Mouse (Mus musculus) kidney, adult 2 months (tissue): Measurements from ENCODE around the gene Col4a4. TPM values are rescaled to one million over a fixed set of nuclear protein-coding genes. Genes with fewer than 3 reads are reported as not detected.

Experiments
- DNase-seq: peaks from one replicate; pipeline ENCODE4 v3.0.0; 2021
- H3K27ac ChIP-seq: fragments of 200-500 bp; 2 replicates; pipeline ENCODE4 v1.5.1; 2012; ENCODE audit warnings: low read depth, low read length, control low read depth, inconsistent platforms; ENCODE audit not compliant: insufficient read depth
- H3K27me3 ChIP-seq: fragments of 200-500 bp; replicated peaks from 2 replicates; pipeline ENCODE4 v1.6.1; 2012; ENCODE audit warnings: mild to moderate bottlenecking, moderate library complexity, low read length, inconsistent platforms; ENCODE audit not compliant: control insufficient read depth, insufficient read depth
- H3K36me3 ChIP-seq: fragments of 200-500 bp; 2 replicates; pipeline ENCODE4 v1.6.1; 2012; ENCODE audit warnings: mild to moderate bottlenecking, moderate library complexity, low read length, inconsistent platforms; ENCODE audit not compliant: control insufficient read depth, insufficient read depth
- H3K4me1 ChIP-seq: fragments of 200-500 bp; 2 replicates; pipeline ENCODE4 v1.6.1; 2011; ENCODE audit warnings: low read length; ENCODE audit not compliant: control insufficient read depth, insufficient read depth
- H3K4me3 ChIP-seq: fragments of 200-500 bp; 2 replicates; pipeline ENCODE4 v1.5.1; 2011; ENCODE audit warnings: mild to moderate bottlenecking, low read depth, low read length, control low read depth; ENCODE audit not compliant: insufficient read depth
- CTCF ChIP-seq: fragments of 200-500 bp; conservative IDR thresholded peaks from 2 replicates; pipeline ENCODE4 v1.5.1; 2011; ENCODE audit warnings: low read depth, mild to moderate bottlenecking, control low read depth, low read length, moderate library complexity, mixed read lengths; ENCODE audit not compliant: insufficient read depth, insufficient read length
- POLR2A ChIP-seq: fragments of 200-500 bp; IDR thresholded peaks from one replicate; pipeline ENCODE4 v1.6.1; 2011; ENCODE audit warnings: low read depth, low read length, control low read depth
- WGBS: fragments of 180-500 bp; shearing (Covaris S2); methylation state at CpG from one replicate; pipeline ENCODE4 v1.1.7; 2018; 5-methylcytosine and 5-hydroxymethylcytosine counted together
- polyA plus RNA-seq: library from polyadenylated mRNA; depleted of rRNA; stranded (reverse); fragments of >200 nt; gene quantifications from 2 replicates; pipeline ENCODE4 v1.2.3, GENCODE M21; 2012

Gene Col4a4
- polyA plus RNA-seq, 1 experiment, result 29.4 TPM

GRCm38 (mm10) chr1:82605856-82606255 is 19.2 kb upstream of the Col4a4 start:
- Histone ChIP-seq H3K4me1 (peaks cover 53% of the 10 kb centered on the region), H3K36me3 (no peaks in the 10 kb centered on the region; the same call in 1 of the 2 replicates), H3K4me3 (no peak overlapping the region), H3K27me3 (no peaks in the 10 kb centered on the region), H3K27ac (peak overlapping the region; percentile 86)
- peak; percentile 91 for DNase-seq
- WGBS, result 31% methylated on average over 7 of the region's 7 CpGs
- TF ChIP-seq CTCF, result no peak
- TF ChIP-seq POLR2A, result no peak

DNA sequence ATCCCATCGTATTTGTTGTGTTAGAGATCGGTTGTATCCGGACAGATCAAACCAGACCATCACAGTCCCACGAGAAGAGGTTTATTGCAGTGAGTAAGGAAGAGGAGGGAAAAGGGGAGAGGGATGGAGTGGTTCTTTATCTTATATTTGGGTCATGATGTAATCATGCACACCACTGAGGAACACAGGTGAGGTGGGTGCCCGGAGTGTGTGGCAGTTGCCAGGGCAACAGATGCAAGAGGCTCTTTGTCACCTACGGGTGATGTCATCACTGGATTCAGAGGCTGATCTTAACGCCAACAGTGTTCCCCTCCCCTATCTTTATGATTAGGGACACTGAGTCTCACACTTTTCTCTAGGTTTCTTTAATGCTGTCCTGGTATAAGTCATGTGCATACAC is 18.7 kb upstream of the Col4a4 start:
- DNase-seq, result no peak
- Histone ChIP-seq H3K36me3 (no peaks in the 10 kb centered on the region; the same call in 1 of the 2 replicates), H3K4me3 (no peak overlapping the region), H3K27me3 (no peaks in the 10 kb centered on the region), H3K27ac (peak overlapping the region; percentile 86), H3K4me1 (peaks cover 53% of the 10 kb centered on the region)
- WGBS, result 80% methylated on average over 7 of the region's 7 CpGs
- TF ChIP-seq POLR2A, result no peak
- no peak for TF ChIP-seq CTCF

DNA sequence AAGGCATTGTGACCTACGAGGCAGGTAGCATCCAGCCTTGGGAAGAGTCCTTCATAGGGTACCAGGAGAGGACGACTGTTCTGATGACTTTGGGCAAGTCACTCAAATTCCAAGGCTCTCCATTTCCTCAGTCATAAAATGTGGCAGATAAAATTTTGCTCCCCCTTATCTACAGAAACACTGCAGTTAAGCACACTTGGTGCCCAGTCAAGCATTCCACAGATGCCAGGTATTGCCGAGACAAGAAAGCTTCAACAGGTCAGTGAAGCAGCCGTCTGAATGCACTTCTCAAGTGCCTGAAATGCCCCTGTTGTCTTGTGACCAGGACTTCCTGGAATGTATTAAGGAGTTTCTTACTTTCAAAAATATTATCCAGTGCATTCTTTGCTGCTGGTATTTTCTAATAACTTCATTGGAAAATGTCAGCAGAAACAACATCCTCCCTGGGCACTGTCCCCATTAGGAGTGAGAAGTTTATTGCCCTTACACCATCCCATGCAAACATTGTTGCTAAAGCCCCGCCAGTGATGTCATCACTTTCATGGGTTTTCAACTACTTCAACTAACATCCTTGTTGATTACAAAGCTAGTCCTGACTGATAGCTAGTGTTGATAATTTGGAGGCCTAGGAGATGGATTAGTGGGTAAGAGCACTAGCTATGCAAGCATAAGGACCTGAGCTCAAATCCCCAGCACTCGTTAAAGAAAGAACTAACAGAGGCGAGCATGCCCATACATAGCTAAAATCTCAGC is 16.7 kb upstream of the Col4a4 start:
- Histone ChIP-seq H3K36me3 (peaks cover 5% of the 10 kb centered on the region), H3K4me1 (peaks cover 42% of the 10 kb centered on the region), H3K27me3 (no peaks in the 10 kb centered on the region), H3K27ac (peak overlapping the region; percentile 67), H3K4me3 (no peak overlapping the region)
- WGBS, result 35% methylated on average over 7 of the region's 7 CpGs
- TF ChIP-seq POLR2A, result no peak
- no peak for TF ChIP-seq CTCF
- peak; percentile 45 for DNase-seq

- Histone ChIP-seq H3K27me3 (no peaks in the 10 kb centered on the region), H3K36me3 (peaks cover 13% of the 10 kb centered on the region), H3K27ac (peak overlapping the region; percentile 76), H3K4me3 (no peak overlapping the region), H3K4me1 (peaks cover 29% of the 10 kb centered on the region)
- 17% methylated on average over 6 of the region's 6 CpGs for WGBS
- TF ChIP-seq CTCF (no peak), POLR2A (no peak)
- peak; percentile 92 for DNase-seq
These were observed 10.4 kb upstream of the Col4a4 start for GRCm38 (mm10) chr1:82596864-82597596.

- Histone ChIP-seq H3K4me3 (no peak overlapping the region; the same call in 1 of the 2 replicates), H3K27me3 (no peaks in the 10 kb centered on the region), H3K27ac (peak overlapping the region; percentile 97), H3K36me3 (peaks cover 4% of the 10 kb centered on the region; the same call in 1 of the 2 replicates), H3K4me1 (peaks cover 15% of the 10 kb centered on the region; the same call in 1 of the 2 replicates)
- DNase-seq, result peak; percentile 91
- TF ChIP-seq CTCF, result no peak
- TF ChIP-seq POLR2A, result peak; percentile 66
- WGBS, result 15% methylated on average over 4 of the region's 4 CpGs
These were observed 3.6 kb upstream of the Col4a4 start for GRCm38 (mm10) chr1:82590266-82590665.

DNA sequence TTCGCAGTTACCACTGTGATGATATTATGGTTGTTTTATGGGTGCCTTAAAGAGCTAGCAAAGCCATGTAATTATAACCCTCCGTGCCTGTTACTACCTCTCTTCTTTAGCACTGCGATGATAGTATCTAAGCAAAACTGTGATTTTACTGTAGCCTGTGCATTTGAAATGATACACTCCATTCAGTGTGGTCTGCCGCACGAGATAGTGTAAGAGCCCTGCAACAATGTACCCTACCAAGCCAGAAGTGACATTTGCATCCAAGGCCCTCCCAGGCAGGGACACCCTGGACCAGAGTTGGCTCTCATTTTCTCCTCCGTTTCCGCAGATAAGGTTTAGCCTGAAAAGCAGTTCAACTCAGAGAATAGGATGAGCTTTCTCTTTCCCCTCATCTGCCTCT is 668 bp downstream of the Col4a4 start:
- Histone ChIP-seq H3K4me1 (peaks cover 24% of the 10 kb centered on the region; the same call in 1 of the 2 replicates), H3K36me3 (peaks cover 1% of the 10 kb centered on the region), H3K4me3 (peak overlapping the region; percentile 86), H3K27me3 (no peaks in the 10 kb centered on the region), H3K27ac (peak overlapping the region; percentile 91)
- DNase-seq, result no peak
- no peak for TF ChIP-seq CTCF
- no peak for TF ChIP-seq POLR2A
- 48% methylated on average over 7 of the region's 7 CpGs for WGBS

- H3K27me3 ChIP-seq, result no peaks in the 10 kb centered on the region
- no peak overlapping the region for H3K4me3 ChIP-seq
- 16% methylated on average over 4 of the region's 4 CpGs for WGBS
- H3K4me1 ChIP-seq, result peaks cover 39% of the 10 kb centered on the region
- H3K27ac ChIP-seq, result peak overlapping the region; percentile 95
- TF ChIP-seq CTCF (no peak), POLR2A (no peak)
- peak; percentile 69 for DNase-seq
- H3K36me3 ChIP-seq, result peaks cover 1% of the 10 kb centered on the region
These were observed 8.3 kb downstream of the Col4a4 start for GRCm38 (mm10) chr1:82578320-82578719.
